Mouse (Mus musculus) T-cell, adult 2 months (primary cell): ENCODE data around the gene Nkx2-9.

Experiments used
- DNase-seq: peaks from one replicate; pipeline ENCODE4 v3.0.0; 2022; ENCODE audit warnings: low spot score

Gene Nkx2-9

GRCm38 (mm10) chr12:56612761-56613437 is at the start of gene Nkx2-9:
Gene Nkx2-9, minus strand, starts transcription at chr12:56613284.
- DNase-seq: no peak

GRCm38 (mm10) chr12:56637181-56637566 is 24.1 kb upstream of the Nkx2-9 start:
- no peak for DNase-seq

GRCm38 (mm10) chr12:56636534-56637180 is 23.6 kb upstream of the Nkx2-9 start:
- DNase-seq: no peak

GRCm38 (mm10) chr12:56616088-56616487 is 3.0 kb upstream of the Nkx2-9 start:
- no peak for DNase-seq

- DNase-seq: no peak
These were observed 2.3 kb upstream of the Nkx2-9 start for GRCm38 (mm10) chr12:56615391-56615790.

GRCm38 (mm10) chr12:56614513-56614912 is 1.4 kb upstream of the Nkx2-9 start:
- no peak for DNase-seq

- no peak for DNase-seq
These were observed 929 bp upstream of the Nkx2-9 start for GRCm38 (mm10) chr12:56613916-56614510.

- no peak for DNase-seq
These were observed 350 bp upstream of the Nkx2-9 start for GRCm38 (mm10) chr12:56613438-56613830.

- DNase-seq: no peak
These were observed 742 bp downstream of the Nkx2-9 start for GRCm38 (mm10) chr12:56612349-56612735.

- DNase-seq: no peak
These were observed 1.4 kb downstream of the Nkx2-9 start for GRCm38 (mm10) chr12:56611504-56612348.

GRCm38 (mm10) chr12:56610851-56611250 is 2.2 kb downstream of the Nkx2-9 start:
- no peak for DNase-seq

- DNase-seq: no peak
These were observed 21.4 kb downstream of the Nkx2-9 start for GRCm38 (mm10) chr12:56591722-56592121.

- no peak for DNase-seq
These were observed 25.3 kb downstream of the Nkx2-9 start for GRCm38 (mm10) chr12:56587830-56588229.
